8 mouse cellular contexts compared by ENCODE assay signal in genomic region chr8:121668553-121668952, GRCm38 (mm10). TPM values are rescaled to one million over a fixed set of nuclear protein-coding genes. Genes with fewer than 3 reads are reported as not detected.
DNase-seq lines count a peak whose midpoint lies in the region; ATAC-seq and TF ChIP-seq lines count a peak whose summit lies in the region.

No protein-coding gene starts in this region.

- TF ChIP-seq POLR2A in myocyte (IDR thresholded peaks at IDR 0.05; ENCODE audit: insufficient read length, low read depth), result peak; percentile 83

- H3K79me2 ChIP-seq in myocyte (ENCODE audit: control insufficient read depth, insufficient read depth), result no peaks in the 10 kb centered on the region

- no peak; the same call in 1 of the 2 replicates for ATAC-seq in embryonic facial prominence, embryonic 12.5 days (ENCODE audit: insufficient number of reproducible peaks, insufficient read depth, low FRiP score, low TSS enrichment)
- ATAC-seq in hindbrain, embryonic 13.5 days (ENCODE audit: low FRiP score), result no peak
- ATAC-seq in inflammation-experienced regulatory T-cells, adult 6 months, result no peak
- ATAC-seq in liver, embryonic 11.5 days (replicated peaks; ENCODE audit: low FRiP score), result no peak

- no peaks in the 10 kb centered on the region for H3K36me3 ChIP-seq in embryonic facial prominence, embryonic 12.5 days
- no peaks in the 10 kb centered on the region for H3K36me3 ChIP-seq in hindbrain, embryonic 13.5 days
- H3K36me3 ChIP-seq in myocyte (ENCODE audit: control insufficient read depth, insufficient read depth), result no peaks in the 10 kb centered on the region
- no peaks in the 10 kb centered on the region for H3K36me3 ChIP-seq in liver, embryonic 11.5 days (ENCODE audit: control insufficient read depth, insufficient read depth, low read length)

- DNase-seq in left cerebral cortex, adult 11 months (ENCODE audit: low spot score), result peak; percentile 68
- no peak for DNase-seq in left cerebral cortex, adult 8-10 months (ENCODE audit: low spot score in 2 of 2)
- DNase-seq in thymus, postnatal 25 days, result no peak
- no peak for DNase-seq in liver, embryonic 11.5 days (ENCODE audit: low spot score)

- peaks cover 29% of the 10 kb centered on the region for H3K4me1 ChIP-seq in embryonic facial prominence, embryonic 12.5 days
- peaks cover 30% of the 10 kb centered on the region for H3K4me1 ChIP-seq in hindbrain, embryonic 13.5 days (replicated peaks)
- H3K4me1 ChIP-seq in liver, embryonic 11.5 days (replicated peaks; ENCODE audit: control insufficient read depth, insufficient read depth, low read length), result peaks cover 6% of the 10 kb centered on the region; the same call in 1 of the 2 replicates

- H3K9me3 ChIP-seq in embryonic facial prominence, embryonic 12.5 days, result no peaks in the 10 kb centered on the region
- H3K9me3 ChIP-seq in hindbrain, embryonic 13.5 days, result no peaks in the 10 kb centered on the region
- no peaks in the 10 kb centered on the region for H3K9me3 ChIP-seq in liver, embryonic 11.5 days (ENCODE audit: control insufficient read depth, low read length)

- no peak overlapping the region for H3K4me3 ChIP-seq in embryonic facial prominence, embryonic 12.5 days
- H3K4me3 ChIP-seq in hindbrain, embryonic 13.5 days, result no peak overlapping the region
- peak overlapping the region; percentile 12 for H3K4me3 ChIP-seq in myocyte
- no peak overlapping the region for H3K4me3 ChIP-seq in liver, embryonic 11.5 days (ENCODE audit: low read depth, low read length)

- no peak overlapping the region for H3ac ChIP-seq in myocyte (ENCODE audit: control insufficient read depth, insufficient read length)

- H3K27me3 ChIP-seq in embryonic facial prominence, embryonic 12.5 days, result no peaks in the 10 kb centered on the region
- no peaks in the 10 kb centered on the region for H3K27me3 ChIP-seq in hindbrain, embryonic 13.5 days
- H3K27me3 ChIP-seq in myocyte (ENCODE audit: control insufficient read depth, insufficient read depth, insufficient read length), result no peaks in the 10 kb centered on the region
- H3K27me3 ChIP-seq in liver, embryonic 11.5 days (replicated peaks; ENCODE audit: control insufficient read depth, insufficient read depth, low read length), result peaks cover 17% of the 10 kb centered on the region

- no peak overlapping the region for H3K9ac ChIP-seq in embryonic facial prominence, embryonic 12.5 days
- no peak overlapping the region; the same call in 1 of the 2 replicates for H3K9ac ChIP-seq in hindbrain, embryonic 13.5 days
- no peak overlapping the region for H3K9ac ChIP-seq in liver, embryonic 11.5 days (ENCODE audit: low read depth, low read length)

- peak overlapping the region; percentile 42 for H3K27ac ChIP-seq in embryonic facial prominence, embryonic 12.5 days
- H3K27ac ChIP-seq in hindbrain, embryonic 13.5 days, result peak overlapping the region; percentile 50
- no peak overlapping the region for H3K27ac ChIP-seq in liver, embryonic 11.5 days (ENCODE audit: low read depth, low read length)

- WGBS in embryonic facial prominence, embryonic 12.5 days, result 38% methylated on average over 6 of the region's 6 CpGs
- WGBS in hindbrain, embryonic 13.5 days, result 37% methylated on average over 6 of the region's 6 CpGs
- 40% methylated on average over 6 of the region's 6 CpGs for WGBS in liver, embryonic 11.5 days

- no peak overlapping the region for H3K4me2 ChIP-seq in embryonic facial prominence, embryonic 12.5 days (replicated peaks)
- H3K4me2 ChIP-seq in hindbrain, embryonic 13.5 days, result no peak overlapping the region
- H3K4me2 ChIP-seq in myocyte (ENCODE audit: low read depth), result peak overlapping the region; percentile 98
- no peak overlapping the region for H3K4me2 ChIP-seq in liver, embryonic 11.5 days

TF ChIP-seq in myocyte, 11 proteins besides CTCF, POLR2A, EP300 and RAD21:
- TF ChIP-seq MYOG (IDR thresholded peaks at IDR 0.05; ENCODE audit: control insufficient read depth in 1 of 3, insufficient read depth in 1 of 3, insufficient read length in 2 of 3, low read depth in 2 of 3), result peak in 1 of 3 experiments; percentile 5
- peak in 1 of 3 experiments; percentile 45 for TF ChIP-seq MYOD1 (IDR thresholded peaks at IDR 0.05; ENCODE audit: control insufficient read depth in 1 of 3, insufficient read length in 2 of 3, low read depth in 2 of 3)
- TF ChIP-seq POLR2AphosphoS2 (IDR thresholded peaks at IDR 0.05; ENCODE audit: insufficient read length, low read depth), result peak; percentile 88
- no peak for TF ChIP-seq SRF (IDR thresholded peaks at IDR 0.05; ENCODE audit: control insufficient read depth, insufficient read length, low read depth)
TF ChIP-seq in myocyte: peak in this region for 3.

RNA-seq across cellular contexts. Expression of gene Zcchc14, which starts 15.9 kb away (rescaled TPM):
- 10 to 100 TPM; 68.6 to 73.0 (median 70.5) TPM for total RNA-seq in left cerebral cortex, adult 8-10 months (2022)
- 20.0 and 21.2 TPM in 2 replicates for polyA plus RNA-seq in embryonic facial prominence, embryonic 12.5 days (2016; fragmentation: Nextera tagmentation; extraction: Ambion mirVana)
- 27.5 and 28.3 TPM in 2 replicates for polyA plus RNA-seq in hindbrain, embryonic 13.5 days (2015; fragmentation: Nextera tagmentation; extraction: Ambion mirVana)
- polyA plus RNA-seq in myocyte (2012; fragmentation: generic; extraction: Trizol), result 11.9 TPM
- polyA plus RNA-seq in inflammation-experienced regulatory T-cells, adult 6 months (2017; shearing (Covaris generic)), result 1 to 10 TPM in 1 of 3 experiments, under 1 TPM in 2; 0.09 to 1.0 (median 0.22) TPM
- 6.2 and 7.3 TPM in 2 replicates for polyA plus RNA-seq in liver, embryonic 11.5 days (2014; fragmentation: Nextera tagmentation; extraction: Ambion mirVana)
